Mouse (Mus musculus): ENCODE measurements around the gene Osbpl2. TPM values are rescaled to one million over a fixed set of nuclear protein-coding genes. Genes with fewer than 3 reads are reported as not detected.

The Osbpl2 gene
- total RNA-seq, 2 experiments from 2014 or later: 23.2 to 39.8 TPM

- ATAC-seq (ENCODE audit: poor library complexity, severe bottlenecking): peak; percentile 43
Observed at GRCm38 (mm10) chr2:180104659-180105377, 14.3 kb upstream of the Osbpl2 start.

- ATAC-seq (ENCODE audit: poor library complexity, severe bottlenecking): no peak
Observed at GRCm38 (mm10) chr2:180105441-180106190, 13.5 kb upstream of the Osbpl2 start.

GRCm38 (mm10) chr2:180107081-180107480 is 12.0 kb upstream of the Osbpl2 start:
- ATAC-seq (ENCODE audit: poor library complexity, severe bottlenecking): 0 out of 2 replicates have a peak, but pooled peaks have one; percentile 44

GRCm38 (mm10) chr2:180108285-180108684 is 10.8 kb upstream of the Osbpl2 start:
- ATAC-seq (ENCODE audit: poor library complexity, severe bottlenecking): no peak

GRCm38 (mm10) chr2:180113909-180114890 is 4.9 kb upstream of the Osbpl2 start:
- ATAC-seq (ENCODE audit: poor library complexity, severe bottlenecking): no peak

GRCm38 (mm10) chr2:180115279-180115678 is 3.8 kb upstream of the Osbpl2 start:
- no peak for ATAC-seq (ENCODE audit: poor library complexity, severe bottlenecking)

GRCm38 (mm10) chr2:180116081-180116493 is 3.0 kb upstream of the Osbpl2 start:
- no peak for ATAC-seq (ENCODE audit: poor library complexity, severe bottlenecking)

- no peak for ATAC-seq (ENCODE audit: poor library complexity, severe bottlenecking)
Observed at GRCm38 (mm10) chr2:180116741-180117484, 2.2 kb upstream of the Osbpl2 start.

- ATAC-seq (ENCODE audit: poor library complexity, severe bottlenecking): no peak
Observed at GRCm38 (mm10) chr2:180117485-180118194, 1.5 kb upstream of the Osbpl2 start.

GRCm38 (mm10) chr2:180119439-180120291 is 559 bp downstream of the Osbpl2 start:
- ATAC-seq (ENCODE audit: poor library complexity, severe bottlenecking): no peak

- ATAC-seq (ENCODE audit: poor library complexity, severe bottlenecking): peak; percentile 38
Observed at GRCm38 (mm10) chr2:180120292-180120761, 1.2 kb downstream of the Osbpl2 start.

- no peak for ATAC-seq (ENCODE audit: poor library complexity, severe bottlenecking)
Observed at GRCm38 (mm10) chr2:180124192-180124591, 5.1 kb downstream of the Osbpl2 start.

- peak; percentile 57 for ATAC-seq (ENCODE audit: poor library complexity, severe bottlenecking)
Observed at GRCm38 (mm10) chr2:180126195-180126594, 7.1 kb downstream of the Osbpl2 start.

- peak; percentile 88 for ATAC-seq (ENCODE audit: poor library complexity, severe bottlenecking)
Observed at GRCm38 (mm10) chr2:180127675-180128074, 8.6 kb downstream of the Osbpl2 start.

- no peak for ATAC-seq (ENCODE audit: poor library complexity, severe bottlenecking)
Observed at GRCm38 (mm10) chr2:180133231-180133630, 14.1 kb downstream of the Osbpl2 start.

GRCm38 (mm10) chr2:180133911-180134310 is 14.8 kb downstream of the Osbpl2 start:
- peak; percentile 81 for ATAC-seq (ENCODE audit: poor library complexity, severe bottlenecking)

- ATAC-seq (ENCODE audit: poor library complexity, severe bottlenecking): no peak
Observed at GRCm38 (mm10) chr2:180135414-180135813, 16.3 kb downstream of the Osbpl2 start.

GRCm38 (mm10) chr2:180146091-180146490 is 27.0 kb downstream of the Osbpl2 start:
- ATAC-seq (ENCODE audit: poor library complexity, severe bottlenecking): no peak

All from megakaryocyte, adult 5-6 weeks (primary cell).